Mouse (Mus musculus) granulocyte monocyte progenitor cell, adult 5-6 weeks (primary cell): ENCODE results near the gene Creb5. TPM values are rescaled to one million over a fixed set of nuclear protein-coding genes. Genes with fewer than 3 reads are reported as not detected.

ENCODE experiments used
- ATAC-seq: replicated peaks from 2 replicates; pipeline ENCODE4 v1.8.0; 2016; ENCODE audit warnings: mild to moderate bottlenecking, moderate TSS enrichment, inconsistent platforms; ENCODE audit not compliant: poor library complexity, severe bottlenecking
- total RNA-seq, 2 experiments: library from RNA; stranded (forward) in 1 of 2; stranded (reverse) in 1 of 2; fragments of 200-712, 200-1000 nt in 1 of 2; fragments of >200 nt in 1 of 2; fragmentation: Nextera tagmentation in 1 of 2; gene quantifications; 2 replicates each; pipeline ENCODE4 v1.2.3; 2014 to 2017

The Creb5 gene
- total RNA-seq, 2 experiments from 2014 or later = 0.15 TPM; not detected in 1

- no peak for ATAC-seq
These were observed 435.6 kb downstream of the Creb5 start for GRCm38 (mm10) chr6:53722694-53723093.

DNA sequence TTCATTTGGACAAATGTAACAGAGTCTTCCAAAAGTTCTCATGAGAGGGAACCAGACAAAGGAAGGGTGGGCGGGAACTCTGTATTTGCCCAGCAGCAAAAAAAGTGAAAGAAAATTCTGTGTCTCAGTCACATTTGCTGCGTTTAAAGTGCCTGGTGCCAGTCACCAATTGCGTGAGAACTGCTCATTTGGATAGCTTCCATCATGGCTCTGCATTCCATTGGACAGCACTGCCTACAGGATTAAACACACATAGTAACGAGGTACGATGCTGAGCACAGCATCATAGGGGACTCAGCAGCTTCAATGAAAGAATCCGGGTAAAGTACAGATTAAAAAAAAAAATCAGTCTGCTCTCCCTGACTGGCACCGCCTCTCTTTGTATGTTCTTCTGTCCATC, 443.4 kb downstream of the Creb5 start:
- ATAC-seq = no peak

- no peak for ATAC-seq
These were observed 444.0 kb downstream of the Creb5 start for GRCm38 (mm10) chr6:53730996-53731485.

DNA sequence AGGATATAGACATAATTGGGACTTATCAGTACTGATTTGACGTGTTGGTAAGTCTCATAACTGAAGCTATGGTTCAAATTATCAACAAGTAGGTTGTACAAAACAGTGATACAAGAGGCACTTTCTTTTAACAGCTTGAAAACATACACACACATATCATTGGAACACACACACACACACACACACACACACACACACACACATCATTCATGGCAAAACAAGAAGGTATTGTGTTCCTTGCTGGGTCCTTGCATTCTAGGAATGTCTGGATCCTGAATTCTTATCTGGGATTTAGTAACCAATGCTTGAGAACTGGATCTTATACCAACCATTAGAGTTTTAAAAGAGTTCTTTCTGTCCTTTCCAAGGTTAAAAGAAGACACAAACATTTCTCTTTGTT, 446.5 kb downstream of the Creb5 start:
- no peak for ATAC-seq

DNA sequence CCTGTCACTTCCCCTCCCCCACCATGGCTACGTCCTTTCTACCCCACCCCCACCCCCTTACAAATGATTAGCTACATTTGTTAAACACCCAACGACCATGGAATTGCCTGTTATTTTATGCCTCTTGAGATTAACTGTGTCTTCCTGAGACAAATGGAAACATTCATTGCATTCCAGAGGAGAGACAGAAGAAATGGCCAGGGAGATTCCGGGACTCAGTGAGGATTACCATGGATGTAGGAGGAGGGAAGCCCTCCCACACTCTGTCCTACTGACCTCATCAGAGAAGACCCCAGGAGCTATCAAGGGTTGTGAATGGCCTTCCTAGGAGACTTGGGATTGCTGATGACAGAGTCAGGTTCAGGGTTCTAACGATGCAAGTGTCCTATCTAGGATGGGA, 446.9 kb downstream of the Creb5 start:
- ATAC-seq = no peak

DNA sequence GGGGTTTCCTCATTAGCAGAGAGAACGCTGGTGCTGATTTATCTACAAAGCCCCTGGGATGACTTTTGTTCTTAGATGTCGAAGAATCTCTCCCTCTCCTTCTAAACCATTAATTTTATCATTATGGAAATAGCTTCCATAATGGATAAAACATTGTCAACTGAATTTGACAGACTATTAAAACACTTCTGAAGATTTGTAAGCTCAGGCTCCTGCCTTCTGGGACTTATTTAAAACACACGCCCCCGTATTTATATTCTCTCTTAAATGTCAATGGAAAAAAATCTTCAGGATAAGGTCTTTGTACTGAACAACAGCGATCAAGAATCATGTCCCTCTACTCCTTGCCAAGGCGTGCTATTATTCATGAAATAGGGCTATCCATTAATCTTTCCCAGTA, 448.6 kb downstream of the Creb5 start:
- no peak for ATAC-seq

- no peak for ATAC-seq
These were observed 451.1 kb downstream of the Creb5 start for GRCm38 (mm10) chr6:53738206-53738605.

DNA sequence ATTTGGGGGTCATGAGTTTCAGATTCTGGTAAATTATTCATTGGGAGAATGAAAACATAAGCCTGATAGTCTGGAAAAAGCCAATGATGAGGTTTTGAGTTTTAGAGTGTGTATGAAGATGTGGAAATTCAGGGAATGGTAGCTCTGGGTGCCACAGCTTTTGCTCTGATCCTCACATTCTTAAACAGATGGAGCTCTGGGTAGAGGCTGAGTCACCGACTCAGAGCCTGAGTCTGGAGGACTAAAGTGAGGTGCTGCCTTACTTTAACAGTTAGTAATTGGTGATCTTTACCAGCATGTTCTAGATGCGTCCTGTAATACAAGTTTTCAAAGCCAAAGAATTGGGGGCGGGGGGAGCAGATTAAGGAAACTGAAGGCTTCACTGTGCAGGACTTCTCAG, 454.2 kb downstream of the Creb5 start:
- no peak for ATAC-seq

Other genes with a start within 250 kb of the Creb5 start
- gene Jazf1, start 218.6 kb upstream of the Creb5 start, total RNA-seq (2014; fragmentation: Nextera tagmentation) = 0.17 TPM in 1 of 2 replicates, not detected in the other
- gene Jazf1, start 218.6 kb upstream of the Creb5 start, total RNA-seq (2017) = not detected in 2 replicates